Mouse (Mus musculus) layer of hippocampus, adult 8-10 months (tissue): Measurements from ENCODE around the gene Spesp1. TPM values are rescaled to one million over a fixed set of nuclear protein-coding genes. Genes with fewer than 3 reads are reported as not detected.

Source experiments
- DNase-seq, 2 experiments: peaks; one replicate each; pipeline ENCODE4 v3.0.0; 2022; ENCODE audit warnings: low spot score in 2 of 2
- total RNA-seq, 4 experiments: library from RNA; stranded (reverse); gene quantifications; 2 replicates each; pipeline ENCODE4 v1.2.4; 2022

Spesp1 gene
- total RNA-seq, result under 1 TPM; 0.14 to 0.21 (median 0.20) TPM

- DNase-seq, result no peak
Observed at GRCm38 (mm10) chr9:62281991-62282390, at the start of gene Spesp1. Gene Spesp1 (minus strand): TSS chr9:62282208.

DNA sequence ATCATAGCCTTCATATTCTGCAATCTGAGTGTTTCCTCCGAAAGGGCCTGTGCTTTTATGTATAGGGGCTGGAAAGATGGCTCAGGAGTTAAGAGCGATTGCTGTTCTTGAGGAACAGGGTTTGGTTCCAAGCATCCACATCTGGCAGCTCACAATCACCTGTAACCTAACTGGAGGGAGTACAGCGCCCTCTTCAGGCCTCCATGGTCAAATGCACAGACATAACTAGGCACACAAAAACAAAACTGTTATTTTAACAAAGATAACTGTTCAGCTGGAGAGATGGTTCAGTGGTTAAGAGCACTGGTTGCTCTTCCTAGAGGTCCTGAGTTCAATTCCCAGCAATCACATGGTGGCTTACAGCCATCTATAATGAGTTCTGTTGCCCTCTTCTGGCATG lies 44.0 kb upstream of the Spesp1 start:
- no peak for DNase-seq

- DNase-seq, result no peak
Observed at GRCm38 (mm10) chr9:62323816-62324215, 41.8 kb upstream of the Spesp1 start.

DNA sequence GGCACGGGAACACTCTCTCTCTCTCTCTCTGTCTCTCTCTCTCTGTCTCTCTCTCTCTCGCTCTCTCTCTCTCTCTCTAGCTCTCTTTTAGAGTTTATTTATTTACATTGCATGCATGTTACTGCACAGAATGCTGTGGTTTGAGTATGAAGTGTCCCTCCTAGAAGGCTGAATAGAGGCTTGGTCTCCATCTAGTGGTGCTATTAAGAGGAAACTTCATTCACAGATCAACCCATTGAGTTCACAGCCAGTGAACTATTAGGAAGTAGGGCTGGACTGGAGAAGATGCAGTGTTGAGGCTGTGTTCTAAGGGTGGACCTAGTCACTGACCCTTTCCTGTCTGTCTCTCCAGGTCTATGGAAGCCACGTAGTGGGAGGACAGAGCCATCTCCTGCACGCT lies 36.7 kb upstream of the Spesp1 start:
- DNase-seq, result no peak

GRCm38 (mm10) chr9:62315556-62315955 lies 33.5 kb upstream of the Spesp1 start:
- peak; percentile 32 to 52 for DNase-seq

GRCm38 (mm10) chr9:62296891-62297290 lies 14.9 kb upstream of the Spesp1 start:
- no peak for DNase-seq

- peak; percentile 67 to 88 for DNase-seq
Observed at GRCm38 (mm10) chr9:62295006-62295698, 13.1 kb upstream of the Spesp1 start.

DNA sequence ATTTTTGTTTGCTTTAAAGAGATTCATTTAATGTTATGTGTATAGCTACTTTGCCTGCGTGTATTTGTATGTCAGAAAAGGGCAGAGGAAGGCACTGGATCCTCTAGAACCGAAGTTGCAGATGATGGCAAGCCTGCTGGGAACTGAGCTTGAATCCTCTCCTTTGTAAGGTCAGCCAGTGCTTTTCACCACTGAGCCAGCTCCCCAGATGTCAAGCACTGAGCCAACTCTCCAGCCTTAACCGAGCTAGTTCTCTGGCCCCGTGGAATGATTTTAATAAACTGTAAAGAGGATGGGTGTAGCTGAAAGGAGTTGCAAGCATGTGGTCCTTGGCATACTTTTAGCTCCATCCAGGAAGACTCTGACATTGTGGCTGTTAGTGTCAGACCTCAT lies 5.6 kb upstream of the Spesp1 start:
- DNase-seq, result no peak

- DNase-seq, result peak; percentile 46 to 77
Observed at GRCm38 (mm10) chr9:62286967-62287632, 5.1 kb upstream of the Spesp1 start.

DNA sequence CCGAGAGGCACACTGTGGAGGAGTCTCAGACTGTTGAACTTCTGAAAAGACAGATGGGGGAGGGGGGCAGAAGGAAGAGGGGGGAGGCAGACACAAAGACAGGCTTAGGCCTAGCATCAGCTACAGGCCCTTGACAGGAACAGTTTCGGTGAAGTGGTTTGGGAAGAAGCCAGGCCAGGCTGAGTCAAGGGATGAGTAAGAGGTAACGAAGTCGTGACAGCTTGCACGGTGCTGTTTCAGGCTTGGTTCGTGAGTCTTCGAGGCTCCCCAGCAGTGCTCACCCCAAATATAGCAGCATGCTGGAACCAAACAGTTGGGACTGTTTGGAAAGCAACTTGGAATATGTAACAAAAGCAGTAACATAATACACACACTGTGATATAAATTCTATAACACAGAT lies 2.3 kb upstream of the Spesp1 start:
- DNase-seq, result peak; percentile 64

DNA sequence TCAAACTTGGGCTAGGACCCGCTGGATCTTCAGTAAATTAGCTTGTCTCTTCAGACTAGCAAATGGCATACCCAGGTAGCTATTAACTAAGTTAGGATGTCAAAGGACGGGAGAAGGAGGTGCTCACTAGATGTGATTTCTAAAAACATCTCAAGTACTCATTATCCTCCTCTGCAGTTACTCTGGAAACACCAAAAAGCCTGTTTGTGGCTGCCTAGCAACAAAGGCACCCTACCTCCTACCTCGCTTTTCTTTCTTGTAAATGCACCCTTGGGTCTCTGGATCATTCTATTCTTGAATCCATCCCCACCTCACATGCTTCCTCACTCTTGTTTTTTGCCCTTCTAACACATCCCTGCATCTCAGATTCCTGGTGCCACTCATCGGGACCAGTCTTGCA lies 5.1 kb downstream of the Spesp1 start:
- no peak for DNase-seq

DNA sequence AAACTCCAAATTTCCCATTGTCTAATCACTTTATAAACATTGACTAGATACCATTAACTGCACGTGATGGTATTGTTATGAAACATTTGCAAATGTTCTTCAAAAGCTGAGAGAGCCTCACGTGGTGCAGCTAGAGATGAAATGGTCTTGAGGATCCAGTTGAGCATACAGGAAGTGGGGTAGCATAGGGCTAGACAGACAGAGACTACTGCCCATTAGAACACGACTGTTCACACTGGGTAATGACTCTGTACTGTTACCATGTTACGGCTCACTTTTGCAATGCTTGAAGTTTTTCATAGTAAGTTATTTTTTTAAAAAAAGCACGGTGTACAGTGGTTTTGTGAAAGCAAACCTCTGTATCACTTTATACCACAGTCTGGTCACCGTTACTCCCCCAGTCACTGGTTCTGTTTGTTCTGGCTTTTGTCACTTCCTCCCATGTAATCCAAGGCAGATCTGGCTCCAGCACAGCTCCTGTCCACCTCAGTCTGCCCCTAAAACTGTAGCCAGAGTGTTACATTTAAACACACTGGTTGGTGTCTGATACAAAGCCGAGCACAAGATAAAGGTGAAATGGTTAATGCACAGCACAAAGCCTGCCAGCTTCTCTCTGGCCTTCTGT lies 11.1 kb downstream of the Spesp1 start:
- no peak for DNase-seq

DNA sequence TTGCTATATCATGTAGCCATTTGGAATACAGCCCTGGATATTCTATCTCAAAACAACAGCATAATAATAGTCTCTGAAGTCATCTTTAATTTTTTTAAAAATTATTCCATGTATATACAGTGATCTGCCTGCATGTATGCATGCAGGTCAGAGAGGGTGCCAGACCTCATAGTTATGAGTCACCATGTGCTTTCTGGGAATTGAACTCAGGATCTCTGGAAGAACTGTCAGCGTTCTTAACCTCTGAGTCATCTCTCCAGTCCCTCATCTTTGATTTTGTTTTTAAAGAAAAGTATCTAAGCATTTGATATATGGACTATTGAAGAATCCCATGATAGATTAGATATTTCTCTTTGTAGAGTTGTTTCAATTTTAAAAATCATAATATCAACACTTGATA lies 12.8 kb downstream of the Spesp1 start:
- no peak for DNase-seq

GRCm38 (mm10) chr9:62265278-62265677 lies 16.7 kb downstream of the Spesp1 start:
- no peak for DNase-seq

- DNase-seq, result no peak
Observed at GRCm38 (mm10) chr9:62263652-62264051, 18.4 kb downstream of the Spesp1 start.

DNA sequence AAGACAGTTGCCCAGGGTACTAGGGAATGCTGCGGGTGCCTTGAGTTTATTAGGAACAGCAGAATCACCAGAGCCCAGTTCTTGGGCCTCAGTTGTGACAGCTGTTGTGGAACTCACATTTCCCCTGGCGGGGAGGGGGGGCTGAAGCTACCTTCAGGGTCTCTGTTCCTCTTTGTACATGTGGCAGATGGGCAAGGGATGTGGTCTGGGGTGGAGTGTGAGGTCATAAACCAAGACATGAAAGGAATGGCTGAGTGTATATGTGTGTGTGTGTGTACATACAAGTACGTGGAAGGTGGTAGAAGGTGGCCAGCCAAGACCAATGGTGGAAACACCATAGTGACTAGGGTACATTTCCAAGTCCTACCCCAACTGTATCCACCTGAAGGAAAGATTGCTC lies 20.6 kb downstream of the Spesp1 start:
- no peak for DNase-seq

- no peak for DNase-seq
Observed at GRCm38 (mm10) chr9:62261006-62261405, 21.0 kb downstream of the Spesp1 start.

DNA sequence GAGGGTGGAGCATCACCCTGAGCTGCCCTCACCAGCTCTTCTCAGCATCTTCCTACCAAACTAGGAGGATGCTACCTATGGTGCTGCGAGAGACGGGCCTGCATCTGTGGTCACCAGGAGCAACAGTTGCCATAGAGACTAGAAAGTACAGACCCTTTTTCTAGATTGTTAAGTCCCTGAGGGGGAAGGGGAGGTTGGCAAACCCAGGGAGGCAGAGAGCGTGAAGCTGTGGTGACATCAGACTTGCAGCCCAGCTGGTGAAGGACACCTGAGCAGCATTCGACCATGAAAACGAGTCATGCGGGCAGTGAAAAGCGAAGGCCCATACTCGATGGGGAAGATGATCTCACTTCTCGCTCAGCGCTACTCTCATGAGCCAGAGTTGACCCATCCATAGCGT lies 24.0 kb downstream of the Spesp1 start:
- DNase-seq, result peak; percentile 13 to 21

GRCm38 (mm10) chr9:62255896-62256576 lies 26.0 kb downstream of the Spesp1 start:
- DNase-seq, result no peak

GRCm38 (mm10) chr9:62253736-62254443 lies 28.1 kb downstream of the Spesp1 start:
- no peak for DNase-seq

- no peak for DNase-seq
Observed at GRCm38 (mm10) chr9:62250296-62250695, 31.7 kb downstream of the Spesp1 start.
